Mouse (Mus musculus) midbrain, embryonic 11.5 days (tissue): Measurements from ENCODE around the gene Sez6. TPM values are rescaled to one million over a fixed set of nuclear protein-coding genes. Genes with fewer than 3 reads are reported as not detected.
A peak's percentile ranks its signal among the peaks of the same experiment; 100 is the strongest.

Experiments
- ATAC-seq: fragments of 200-750 bp; cut with Nextera tagmentation; 2 replicates; pipeline ENCODE4 v1.8.0; 2017; ENCODE audit warnings: moderate TSS enrichment, moderate library complexity; ENCODE audit not compliant: low FRiP score
- DNase-seq: peaks from one replicate; pipeline ENCODE4 v3.0.0; 2015; ENCODE audit warnings: low spot score; ENCODE audit errors: missing footprints
- H3K27ac ChIP-seq: fragments of 300-500 bp; sonication (generic); 2 replicates; pipeline ENCODE4 v1.5.1; 2014; ENCODE audit warnings: low read depth, low read length
- H3K27me3 ChIP-seq: fragments of 300-500 bp; sonication (generic); 2 replicates; pipeline ENCODE4 v1.6.1; 2014; ENCODE audit warnings: mild to moderate bottlenecking, low read length, moderate library complexity, mixed read lengths; ENCODE audit not compliant: control insufficient read depth, insufficient read depth
- H3K36me3 ChIP-seq: fragments of 300-500 bp; sonication (generic); 2 replicates; pipeline ENCODE4 v1.6.1; 2014; ENCODE audit warnings: mild to moderate bottlenecking, low read length, moderate library complexity, mixed read lengths; ENCODE audit not compliant: control insufficient read depth, insufficient read depth
- H3K4me1 ChIP-seq: fragments of 300-500 bp; sonication (generic); 2 replicates; pipeline ENCODE4 v1.6.1; 2014; ENCODE audit warnings: low read length; ENCODE audit not compliant: control insufficient read depth, insufficient read depth
- H3K4me2 ChIP-seq: fragments of 300-500 bp; sonication (generic); 2 replicates; pipeline ENCODE4 v1.6.1; 2014; ENCODE audit warnings: mild to moderate bottlenecking, moderate library complexity
- H3K4me3 ChIP-seq: fragments of 300-500 bp; sonication (generic); 2 replicates; pipeline ENCODE4 v1.5.1; 2014; ENCODE audit warnings: low read depth, low read length
- H3K9ac ChIP-seq: fragments of 300-500 bp; sonication (generic); 2 replicates; pipeline ENCODE4 v1.6.1; 2014; ENCODE audit warnings: low read length
- H3K9me3 ChIP-seq: fragments of 300-500 bp; sonication (generic); 2 replicates; pipeline ENCODE4 v1.6.1; 2016; ENCODE audit warnings: low read length; ENCODE audit not compliant: control insufficient read depth
- WGBS: fragments of 180-500 bp; shearing (Covaris S2); extraction: QIAGEN DNeasy Blood & Tissue Kit; methylation state at CpG from one replicate; pipeline ENCODE4 v1.1.7; 2014; 5-methylcytosine and 5-hydroxymethylcytosine counted together
- polyA plus RNA-seq: library from polyadenylated mRNA; unstranded; fragments of >200 nt; fragmentation: Nextera tagmentation; extraction: Ambion mirVana; gene quantifications from 2 replicates; pipeline ENCODE4 v1.2.1, GENCODE M21; 2014

The Sez6 gene
- 7.2 and 8.6 TPM in 2 replicates for polyA plus RNA-seq

DNA sequence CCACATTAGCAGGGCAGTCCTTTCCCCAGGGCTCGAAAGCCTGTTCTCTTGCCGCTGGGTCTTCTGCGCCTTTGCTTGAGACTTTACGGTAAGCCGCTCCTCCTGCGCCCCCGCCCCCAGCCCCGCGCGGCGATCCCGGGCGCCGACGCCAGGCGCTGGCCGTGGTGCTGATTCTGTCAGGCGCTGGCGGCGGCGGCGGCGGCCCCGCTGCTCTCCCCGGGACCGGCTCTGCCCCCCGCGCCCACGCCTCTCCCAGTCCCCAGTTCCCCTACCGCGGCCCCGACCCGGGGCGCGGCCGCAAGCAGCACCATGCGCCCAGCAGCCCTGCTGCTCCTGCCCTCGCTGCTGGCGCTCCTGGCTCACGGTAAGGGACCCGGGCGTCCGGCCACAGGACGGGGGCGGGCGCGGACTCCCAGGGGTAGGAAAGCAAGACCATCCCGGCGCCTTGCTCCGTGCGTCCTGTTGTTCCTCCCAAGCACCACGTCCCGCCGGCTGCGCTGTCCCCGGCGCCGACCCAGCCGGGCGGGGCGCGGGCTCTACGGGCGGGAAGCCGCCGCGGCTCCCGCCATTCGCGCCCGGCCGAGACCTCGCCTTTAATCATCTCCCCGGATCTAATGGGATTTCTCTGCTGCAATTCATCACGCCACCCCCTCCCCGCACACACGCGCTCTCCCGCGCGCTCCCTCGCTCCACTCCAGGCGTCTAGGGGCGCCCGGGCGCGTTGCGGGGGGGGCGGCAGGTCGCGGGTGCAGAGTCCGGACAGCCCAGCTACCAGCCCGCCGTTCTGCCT is at the start of gene Sez6:
TSS of gene Sez6 (plus strand) at position 50 of the 790 bp plus-strand sequence.
- DNase-seq (peak; percentile 98), ATAC-seq (peak; percentile 77)
- Histone ChIP-seq H3K4me3 (peak within 1 kb of the TSS; percentile 61), H3K27me3 (peaks cover 36% of the 10 kb centered on the region), H3K4me1 (peaks cover 18% of the 10 kb centered on the region), H3K9me3 (no peaks in the 10 kb centered on the region), H3K9ac (peak within 1 kb of the TSS; percentile 59), H3K36me3 (no peaks in the 10 kb centered on the region), H3K4me2 (peak within 1 kb of the TSS; percentile 99), H3K27ac (no peak within 1 kb of the TSS)
- WGBS, result under 1% methylated on average over 89 of the region's 94 CpGs

DNA sequence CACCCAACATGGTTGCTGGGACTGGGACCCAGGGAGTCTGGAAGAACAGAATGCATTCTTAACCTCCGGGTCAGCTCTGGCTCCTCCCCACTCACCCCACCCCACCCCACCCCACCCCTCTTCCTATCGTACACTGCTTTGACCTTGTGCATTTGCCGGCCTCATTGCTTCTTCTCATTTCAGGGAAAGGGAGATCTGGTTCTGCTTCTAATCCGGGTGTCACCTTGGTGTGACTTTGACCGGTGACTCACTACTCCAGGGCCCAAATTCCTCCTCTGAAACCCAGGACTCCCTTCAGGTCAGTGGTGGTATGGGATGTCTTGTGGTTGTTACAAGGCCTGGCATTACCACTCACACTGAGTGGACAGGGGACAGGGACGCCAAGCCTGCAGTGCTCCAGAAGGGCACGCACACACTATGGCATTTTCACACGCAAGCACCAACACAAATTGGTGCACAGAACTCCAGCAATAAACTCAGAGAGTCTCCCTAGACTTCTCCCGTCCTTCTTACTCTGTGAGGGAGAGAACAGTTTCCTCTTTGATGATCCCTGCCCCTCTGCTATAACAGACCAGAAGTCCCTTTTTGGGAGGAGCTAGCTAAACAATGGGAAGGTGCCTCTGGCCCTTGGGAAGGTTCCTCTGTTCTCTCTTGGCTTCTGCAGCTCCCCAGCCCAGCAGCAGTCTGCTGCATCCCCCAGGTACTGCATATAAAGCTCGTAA is 45.9 kb upstream of the Sez6 start:
- Histone ChIP-seq H3K4me2 (peak overlapping the region; percentile 5), H3K4me1 (peaks cover 48% of the 10 kb centered on the region), H3K36me3 (no peaks in the 10 kb centered on the region), H3K27me3 (peaks cover 4% of the 10 kb centered on the region), H3K9me3 (no peaks in the 10 kb centered on the region), H3K27ac (peak overlapping the region; percentile 60), H3K9ac (no peak overlapping the region), H3K4me3 (no peak overlapping the region)
- DNase-seq (peak; percentile 93), ATAC-seq (peak; percentile 43; the same call in 1 of the 2 replicates)
- WGBS, result 36% methylated on average over 10 of the region's 10 CpGs

DNA sequence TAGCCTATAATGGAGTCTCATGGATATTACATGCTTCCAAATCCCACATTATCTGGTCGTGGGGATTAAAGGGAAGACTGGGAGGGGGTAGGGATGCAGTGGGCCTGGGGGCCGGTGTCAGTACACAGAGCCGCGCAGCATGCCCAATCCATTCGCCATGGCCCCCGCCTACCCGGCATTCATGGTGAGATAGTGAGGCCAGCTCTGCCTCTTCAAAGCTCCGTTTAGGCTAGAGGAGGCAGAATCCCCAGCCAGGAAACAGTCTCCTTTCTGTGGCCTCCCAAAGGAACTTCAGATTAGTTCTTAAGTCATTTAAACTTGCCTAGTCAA is 45.4 kb upstream of the Sez6 start:
- H3K4me3 ChIP-seq, result no peak overlapping the region
- H3K4me2 ChIP-seq, result peak overlapping the region; percentile 5; the same call in 1 of the 2 replicates
- peaks cover 4% of the 10 kb centered on the region for H3K27me3 ChIP-seq

DNA sequence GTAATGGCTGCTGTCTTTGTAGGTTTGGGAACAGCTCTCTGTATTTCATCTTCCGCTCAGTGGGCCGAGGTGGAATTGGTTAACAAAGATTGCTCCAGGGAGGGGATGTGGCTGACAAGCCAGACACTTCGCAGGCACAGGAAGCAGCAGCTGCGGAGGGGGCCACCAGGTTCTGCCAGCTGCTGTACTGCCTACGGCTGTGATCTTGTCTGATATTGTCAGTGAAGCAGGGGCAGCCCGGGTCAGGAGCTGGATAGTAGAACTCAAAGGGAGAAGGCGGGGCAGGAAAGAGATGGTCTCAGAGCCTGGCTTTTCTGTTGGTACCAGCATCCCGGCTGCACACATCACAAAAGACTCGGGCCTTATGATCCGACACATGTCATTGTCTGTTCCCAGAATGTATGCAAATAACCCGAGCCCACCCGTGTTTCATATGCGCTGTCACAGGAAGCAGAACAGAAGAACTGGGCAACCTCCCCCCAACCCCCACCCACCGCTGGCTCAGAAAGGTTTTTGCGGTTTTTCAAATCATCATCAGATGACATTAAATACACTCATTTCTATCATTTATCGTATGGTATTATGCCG is 43.1 kb upstream of the Sez6 start:
- H3K4me1 ChIP-seq, result peaks cover 58% of the 10 kb centered on the region

More for the DNA sequence above, 45.4 kb upstream of the Sez6 start:
- peak overlapping the region; percentile 60 for H3K27ac ChIP-seq
- peaks cover 48% of the 10 kb centered on the region for H3K4me1 ChIP-seq
- DNase-seq (peak; percentile 97), ATAC-seq (peak; percentile 87)
- H3K36me3 ChIP-seq, result no peaks in the 10 kb centered on the region
- WGBS, result 15% methylated on average over 8 of the region's 8 CpGs
- no peaks in the 10 kb centered on the region for H3K9me3 ChIP-seq
- H3K9ac ChIP-seq, result no peak overlapping the region

DNA sequence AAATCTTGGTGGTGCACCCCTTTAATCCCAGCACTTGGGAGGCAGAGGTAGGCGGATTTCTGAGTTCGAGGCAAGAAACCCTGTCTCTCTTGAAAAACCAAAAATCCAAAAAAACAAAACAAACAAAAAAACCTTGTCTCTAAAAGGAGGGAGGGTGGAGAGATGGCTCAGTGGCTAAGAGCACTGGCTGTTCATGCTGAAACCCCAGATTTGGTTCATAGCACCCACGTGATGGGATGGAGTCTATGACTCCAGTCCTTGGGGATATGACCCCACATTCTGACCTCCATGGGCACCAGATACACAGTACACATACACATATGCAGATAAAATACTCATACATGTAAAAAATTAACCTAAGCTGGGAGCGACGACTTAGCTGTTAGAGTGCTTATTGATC is 41.8 kb upstream of the Sez6 start:
- H3K9me3 ChIP-seq, result no peaks in the 10 kb centered on the region
- no peak overlapping the region for H3K27ac ChIP-seq
- no peak overlapping the region for H3K9ac ChIP-seq
- no peaks in the 10 kb centered on the region; the same call in 1 of the 2 replicates for H3K27me3 ChIP-seq
- H3K4me2 ChIP-seq, result no peak overlapping the region
- H3K36me3 ChIP-seq, result no peaks in the 10 kb centered on the region
- 91% methylated on average over 5 of the region's 5 CpGs for WGBS
- H3K4me3 ChIP-seq, result no peak overlapping the region
- no peak for DNase-seq
- ATAC-seq, result no peak
- H3K4me1 ChIP-seq, result peaks cover 68% of the 10 kb centered on the region

More for the DNA sequence above, 43.1 kb upstream of the Sez6 start:
- peak overlapping the region; percentile 45 for H3K27ac ChIP-seq
- WGBS, result 24% methylated on average over 17 of the region's 17 CpGs
- H3K9ac ChIP-seq, result peak overlapping the region; percentile 44
- H3K9me3 ChIP-seq, result no peaks in the 10 kb centered on the region
- peak; percentile 45; the same call in 1 of the 2 replicates for ATAC-seq
- H3K36me3 ChIP-seq, result no peaks in the 10 kb centered on the region
- no peak overlapping the region for H3K4me3 ChIP-seq
- peak overlapping the region; percentile 23; the same call in 1 of the 2 replicates for H3K4me2 ChIP-seq
- peak; percentile 93 for DNase-seq
- H3K27me3 ChIP-seq, result no peaks in the 10 kb centered on the region; the same call in none of the 2 replicates

DNA sequence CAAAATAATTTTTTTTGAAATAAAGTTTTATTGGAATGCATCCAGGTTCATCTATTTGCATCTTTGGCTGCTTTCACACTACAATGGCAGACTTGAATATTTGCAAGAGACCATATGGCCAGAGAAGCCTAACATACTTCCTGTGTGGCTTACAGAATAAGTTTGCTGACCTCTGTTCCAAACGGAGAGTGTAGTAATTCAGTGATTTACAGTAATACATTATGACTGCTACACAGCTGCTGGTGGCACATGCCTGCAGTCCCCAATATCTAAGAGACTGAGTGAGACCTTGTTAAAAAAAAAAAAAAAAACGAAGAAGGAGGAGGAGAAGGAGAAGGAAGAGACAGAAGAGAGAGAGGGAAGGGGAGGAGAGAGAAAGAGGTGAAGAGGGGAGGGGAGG is 41.1 kb upstream of the Sez6 start:
- no peaks in the 10 kb centered on the region for H3K9me3 ChIP-seq
- DNase-seq, result no peak

DNA sequence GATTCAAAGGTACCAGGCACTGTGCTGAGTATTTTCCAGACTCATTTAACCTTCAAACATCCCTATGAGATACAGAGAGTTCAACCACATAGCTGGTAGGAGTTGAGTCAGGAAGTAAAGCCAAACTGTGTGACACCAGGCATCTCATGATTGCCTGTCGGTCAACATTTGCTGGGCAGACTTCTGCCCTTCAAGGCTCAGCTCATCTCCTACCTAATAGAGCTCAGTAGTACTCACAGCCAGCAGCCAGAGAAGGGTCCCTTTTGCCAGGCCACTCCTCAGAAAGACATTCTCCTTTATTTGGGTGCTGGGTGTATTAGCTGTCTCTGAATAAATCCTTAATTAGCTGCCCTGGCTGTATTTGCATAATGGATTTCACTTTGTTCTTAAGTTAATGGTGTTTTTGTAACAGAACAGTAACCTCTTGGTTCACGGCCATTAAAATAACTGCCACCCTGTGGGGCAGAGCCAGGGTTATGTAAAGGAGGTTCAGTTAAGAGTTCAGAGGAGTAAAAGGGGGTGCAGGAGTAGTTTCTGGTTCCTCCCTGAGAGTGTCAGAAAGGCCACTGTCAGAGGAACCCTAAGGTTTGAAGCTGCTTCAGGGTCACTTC is 39.8 kb upstream of the Sez6 start:
- Histone ChIP-seq H3K9ac (no peak overlapping the region), H3K4me1 (peaks cover 63% of the 10 kb centered on the region), H3K27me3 (peaks cover 2% of the 10 kb centered on the region; the same call in 1 of the 2 replicates), H3K4me3 (no peak overlapping the region), H3K9me3 (no peaks in the 10 kb centered on the region), H3K27ac (no peak overlapping the region), H3K36me3 (no peaks in the 10 kb centered on the region), H3K4me2 (no peak overlapping the region)
- DNase-seq, result no peak
- no peak for ATAC-seq
- WGBS, result 63% methylated on average over 2 of the region's 2 CpGs

More for the DNA sequence above, 41.1 kb upstream of the Sez6 start:
- Histone ChIP-seq H3K4me1 (peaks cover 68% of the 10 kb centered on the region), H3K4me2 (no peak overlapping the region), H3K9ac (no peak overlapping the region), H3K27me3 (no peaks in the 10 kb centered on the region; the same call in 1 of the 2 replicates), H3K27ac (no peak overlapping the region), H3K4me3 (no peak overlapping the region), H3K36me3 (no peaks in the 10 kb centered on the region)
- 74% methylated on average over 1 of the region's 2 CpGs for WGBS
- no peak for ATAC-seq

DNA sequence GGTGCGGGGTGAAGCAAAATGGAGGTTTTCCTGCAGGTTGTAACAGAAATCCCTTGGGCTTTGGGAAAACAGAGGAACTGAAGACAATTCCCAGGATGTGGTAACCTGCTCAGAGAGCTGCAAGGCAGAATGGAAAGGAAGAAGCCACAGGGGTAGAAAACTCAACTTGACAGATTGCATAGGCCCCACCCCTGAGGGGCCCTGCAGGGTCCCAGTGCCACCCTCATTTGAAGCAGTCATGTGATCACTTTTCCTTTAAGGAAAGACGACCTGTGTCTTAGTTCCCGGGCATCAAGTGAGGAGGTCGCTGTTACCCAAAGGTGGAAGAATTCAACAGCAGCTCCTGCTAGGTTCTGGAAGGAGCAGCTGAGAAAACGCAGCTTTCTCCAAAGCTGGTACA is 37.7 kb upstream of the Sez6 start:
- Histone ChIP-seq H3K4me1 (peaks cover 62% of the 10 kb centered on the region), H3K9me3 (no peaks in the 10 kb centered on the region), H3K36me3 (no peaks in the 10 kb centered on the region), H3K4me2 (peak overlapping the region; percentile 34), H3K27me3 (peaks cover 2% of the 10 kb centered on the region; the same call in 1 of the 2 replicates), H3K4me3 (peak overlapping the region; percentile 9), H3K9ac (peak overlapping the region; percentile 50), H3K27ac (peak overlapping the region; percentile 90)
- WGBS, result 8% methylated on average over 5 of the region's 5 CpGs
- DNase-seq (peak; percentile 90), ATAC-seq (no peak)
